Mouse (Mus musculus) CD4-positive, CD25-positive, alpha-beta regulatory T cell (primary cell): ENCODE data around the gene Gm20458. TPM values are rescaled to one million over a fixed set of nuclear protein-coding genes. Genes with fewer than 3 reads are reported as not detected.

Experiments
- polyA plus RNA-seq: library from polyadenylated mRNA; unstranded; fragments of 100-300 nt; shearing (Covaris generic); gene quantifications from one replicate; pipeline ENCODE4 v1.2.1, GENCODE M21; 2017

The Gm20458 gene
- polyA plus RNA-seq, result 14.2 TPM

DNA sequence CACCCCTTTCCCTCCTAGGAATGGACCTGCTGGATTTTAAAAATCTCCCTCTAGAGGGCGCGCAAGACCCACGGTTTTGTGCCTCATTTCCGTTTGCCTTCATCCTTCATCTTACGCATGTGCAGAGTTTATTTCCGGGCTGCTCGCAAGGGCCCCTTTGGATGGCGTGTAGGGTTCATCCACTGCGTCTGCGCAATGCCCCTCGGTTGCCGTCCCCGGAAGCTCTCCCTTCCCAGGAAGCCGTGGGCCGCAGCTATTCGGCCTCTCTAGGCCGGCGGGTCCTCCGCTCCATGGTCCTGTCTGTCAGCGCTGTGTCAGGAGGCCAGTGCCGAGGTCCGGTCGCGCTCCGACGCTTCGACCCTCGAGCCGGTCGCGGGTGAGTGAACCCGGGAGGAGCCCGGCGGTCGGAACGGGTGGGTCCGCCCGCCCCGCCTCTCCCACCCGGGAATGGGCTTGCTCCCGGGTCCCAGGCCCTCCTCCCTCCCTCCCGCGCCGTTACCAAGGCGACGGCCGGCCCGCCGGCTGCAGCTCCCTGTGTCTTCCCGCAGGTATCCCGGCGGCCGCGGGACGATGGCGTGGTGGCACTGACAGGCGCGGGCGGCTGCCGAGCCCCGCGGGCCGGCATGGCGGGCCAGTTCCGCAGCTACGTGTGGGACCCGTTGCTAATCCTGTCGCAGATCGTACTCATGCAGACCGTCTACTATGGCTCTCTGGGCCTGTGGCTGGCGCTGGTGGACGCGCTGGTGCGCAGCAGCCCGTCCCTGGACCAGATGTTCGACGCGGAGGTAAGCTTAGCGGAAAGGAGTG lies at the start of gene Gm20458:
Gm20458 (plus strand) TSS at position 223 of the 807 bp plus-strand sequence.

DNA sequence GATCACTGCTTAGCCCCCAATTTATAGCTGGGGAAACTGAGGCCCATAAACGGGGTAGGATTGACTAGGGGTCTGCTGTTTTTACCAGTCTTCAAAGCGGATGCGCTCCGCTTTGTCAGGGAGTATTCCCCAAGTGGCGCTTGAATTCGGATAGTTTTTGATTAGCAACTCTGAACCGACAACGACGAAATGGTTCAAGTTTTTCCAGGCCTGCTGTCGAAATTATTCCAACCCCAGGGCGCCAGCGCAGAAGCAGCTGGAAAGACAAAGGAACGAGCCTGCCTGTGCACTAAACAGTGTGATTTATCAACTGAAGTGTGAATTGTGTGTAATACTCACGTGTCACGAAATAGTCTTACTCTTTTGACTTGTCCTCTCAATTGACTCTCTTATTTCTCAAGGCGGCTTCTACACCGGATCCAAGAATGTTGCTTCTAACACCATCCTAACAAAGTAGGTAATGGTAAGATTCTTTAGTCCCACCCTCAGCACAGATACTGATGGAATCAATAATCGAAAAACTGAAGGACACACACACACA lies 17.2 kb upstream of the Gm20458 start, which contains the start of gene Sdc4:
Sdc4 (minus strand) TSS at position 428 of the 541 bp plus-strand sequence.

DNA sequence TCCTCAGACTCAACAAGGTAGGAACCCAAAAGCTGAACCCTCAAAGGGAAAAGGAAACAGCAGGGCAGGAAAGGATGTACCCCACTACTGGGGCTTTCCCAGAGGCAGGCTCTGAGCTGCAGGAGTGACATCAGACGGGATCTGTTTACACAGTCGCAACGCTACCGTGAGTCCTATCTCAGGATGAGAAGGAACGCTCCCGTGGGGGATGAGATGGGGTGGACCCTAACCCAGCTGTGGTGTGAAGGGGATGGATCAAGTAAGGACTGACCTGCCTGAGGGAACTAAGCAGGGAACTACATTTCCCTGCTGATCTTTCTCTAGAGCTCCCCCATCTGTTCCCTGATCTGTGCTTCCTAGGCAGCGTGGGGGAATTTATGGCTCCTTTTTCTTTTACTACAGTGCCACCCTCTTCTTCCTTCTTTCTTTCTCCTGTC lies 3.9 kb upstream of the Gm20458 start, which contains the start of gene Sys1:
Sys1 (plus strand) TSS at position 101 of the 437 bp plus-strand sequence.

DNA sequence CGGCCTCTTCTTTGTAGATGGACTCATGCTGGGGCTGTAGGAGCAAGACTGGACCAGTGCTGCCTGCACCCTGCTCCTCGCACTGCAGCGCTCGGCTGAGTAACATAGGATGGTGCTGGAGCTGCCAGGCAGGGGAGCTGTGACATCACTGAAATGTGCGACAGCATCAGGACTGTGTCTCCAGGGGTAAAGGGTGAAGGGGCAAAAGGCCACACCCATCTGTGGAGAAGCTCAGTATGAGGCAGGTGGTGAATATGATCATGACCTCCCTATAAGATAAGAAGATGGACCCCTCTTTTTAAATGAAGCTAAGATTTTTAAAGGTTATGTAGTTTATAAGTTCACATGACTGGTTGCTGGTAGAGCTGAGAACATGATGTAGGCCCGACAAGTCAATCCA lies 12.9 kb downstream of the Gm20458 start, which contains the start of gene Trp53tg5:
Trp53tg5 (minus strand) TSS at position 101 of the 400 bp plus-strand sequence.

DNA sequence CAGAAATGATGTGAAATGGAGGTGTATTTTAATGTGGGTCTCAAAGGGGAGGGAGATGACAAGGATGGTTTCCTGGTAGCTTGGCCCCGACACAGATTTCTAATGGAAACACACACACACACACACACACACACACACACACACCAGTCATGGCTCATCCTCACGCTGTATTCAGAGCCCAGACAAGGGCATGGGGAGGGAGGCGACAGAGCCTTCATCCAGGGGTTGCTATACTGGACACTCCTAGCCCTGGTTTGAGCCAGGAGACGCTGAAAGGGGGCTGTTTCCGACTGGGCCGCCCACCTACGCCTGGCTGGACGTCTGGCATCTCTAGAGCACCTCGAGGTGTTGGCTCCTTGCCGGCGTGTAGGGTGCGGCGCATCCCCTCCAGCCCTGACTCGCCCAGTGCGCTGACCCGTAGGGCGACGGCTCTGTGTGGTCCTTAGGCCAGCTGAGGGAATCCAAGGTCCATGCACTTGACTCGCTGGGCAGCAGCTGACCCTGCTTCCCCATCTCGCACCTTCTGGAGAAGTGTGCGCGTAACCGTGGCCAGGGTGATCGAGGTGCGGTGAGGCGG lies 25.0 kb downstream of the Gm20458 start, which contains the start of gene Dbndd2:
Dbndd2 (plus strand) TSS at position 426 of the 577 bp plus-strand sequence.

DNA sequence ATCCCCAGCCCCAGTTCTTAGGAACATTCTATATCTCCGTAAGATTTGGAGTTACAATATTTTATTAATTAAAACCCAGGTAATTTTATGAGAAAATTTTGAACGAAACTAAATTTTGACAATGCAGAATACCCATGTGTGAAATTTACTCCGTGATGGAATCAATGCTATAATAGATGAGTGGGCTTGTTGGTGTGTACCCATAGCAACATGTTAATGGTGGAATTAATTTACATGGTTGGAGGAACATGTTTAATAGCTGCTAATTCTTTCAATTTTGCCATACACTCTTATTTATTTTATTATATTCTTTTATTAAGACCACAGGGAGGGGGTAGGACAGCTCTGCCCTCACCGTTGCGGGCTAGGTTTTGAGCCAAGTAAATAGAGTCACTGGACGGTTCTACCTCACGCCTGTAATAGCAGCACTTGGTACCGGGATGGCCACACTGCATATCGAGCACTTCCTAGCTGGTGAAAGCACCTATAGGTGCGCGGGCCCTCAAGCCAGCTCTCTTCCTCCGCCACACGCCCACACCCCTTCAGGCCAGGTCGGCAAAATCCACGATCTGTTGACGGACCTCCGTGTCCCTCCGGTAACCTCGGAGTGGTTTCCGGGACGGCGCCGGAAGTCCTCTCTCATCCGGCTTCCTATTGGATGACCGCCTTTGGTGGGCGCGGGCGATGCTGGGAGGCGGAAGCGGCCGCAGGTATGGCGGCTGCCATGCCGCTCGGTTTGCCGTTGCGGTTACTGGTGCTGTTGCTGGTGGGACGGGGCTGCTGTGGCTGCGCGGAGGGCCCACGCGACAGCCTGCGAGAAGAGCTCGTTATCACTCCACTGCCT lies 36.3 kb downstream of the Gm20458 start, which contains the start of gene Pigt:
Pigt (plus strand) TSS at position 674 of the 844 bp plus-strand sequence.

Other genes starting within 250 kb of the Gm20458 start
- gene Wfdc15b, start 239.3 kb upstream of the Gm20458 start, polyA plus RNA-seq, result not detected
- gene Svs2, start 222.5 kb upstream of the Gm20458 start, polyA plus RNA-seq, result not detected
- not detected for gene Svs3b, start 204.3 kb upstream of the Gm20458 start, polyA plus RNA-seq
- gene Svs4, start 182.5 kb upstream of the Gm20458 start, polyA plus RNA-seq, result not detected
- not detected for gene Svs3a, start 171.7 kb upstream of the Gm20458 start, polyA plus RNA-seq
- gene Svs6, start 144.2 kb upstream of the Gm20458 start, polyA plus RNA-seq, result not detected
- not detected for gene Svs5, start 128.2 kb upstream of the Gm20458 start, polyA plus RNA-seq
- gene Slpi, start 71.9 kb upstream of the Gm20458 start, polyA plus RNA-seq, result 4.8 TPM
- gene Rbpjl, start 57.8 kb upstream of the Gm20458 start, polyA plus RNA-seq, result not detected
- gene Matn4, start 55.8 kb upstream of the Gm20458 start, polyA plus RNA-seq, result not detected
- 17.7 TPM for gene Sdc4, start 17.1 kb upstream of the Gm20458 start, polyA plus RNA-seq
- gene Sys1, start 4.0 kb upstream of the Gm20458 start, polyA plus RNA-seq, result 97.5 TPM
- gene Trp53tg5, start 12.8 kb downstream of the Gm20458 start, polyA plus RNA-seq, result 0.25 TPM
- gene Dbndd2, start 25.1 kb downstream of the Gm20458 start, polyA plus RNA-seq, result 2.7 TPM
- 34.1 TPM for gene Pigt, start 36.6 kb downstream of the Gm20458 start, polyA plus RNA-seq
- gene Wfdc2, start 101.4 kb downstream of the Gm20458 start, polyA plus RNA-seq, result 6.7 TPM
- not detected for gene Spint3, start 112.5 kb downstream of the Gm20458 start, polyA plus RNA-seq
- gene Wfdc6a, start 124.5 kb downstream of the Gm20458 start, polyA plus RNA-seq, result not detected
- gene Eppin, start 132.6 kb downstream of the Gm20458 start, polyA plus RNA-seq, result not detected
- gene Wfdc6b, start 152.6 kb downstream of the Gm20458 start, polyA plus RNA-seq, result not detected
- gene Wfdc8, start 152.7 kb downstream of the Gm20458 start, polyA plus RNA-seq, result not detected
- not detected for gene Wfdc16, start 177.8 kb downstream of the Gm20458 start, polyA plus RNA-seq
- not detected for gene Wfdc10, start 195.1 kb downstream of the Gm20458 start, polyA plus RNA-seq
- not detected for gene Wfdc9, start 195.6 kb downstream of the Gm20458 start, polyA plus RNA-seq
- gene Wfdc11, start 213.1 kb downstream of the Gm20458 start, polyA plus RNA-seq, result not detected
- not detected for gene Wfdc13, start 224.1 kb downstream of the Gm20458 start, polyA plus RNA-seq
- not detected for gene Spint4, start 237.5 kb downstream of the Gm20458 start, polyA plus RNA-seq